Mouse (Mus musculus) intestine, embryonic 14.5 days (tissue): ENCODE results near the gene Fbxo48. TPM values are rescaled to one million over a fixed set of nuclear protein-coding genes. Genes with fewer than 3 reads are reported as not detected.

Experiments used
- ATAC-seq: fragments of 200-750 bp; cut with Nextera tagmentation; replicated peaks from 2 replicates; pipeline ENCODE4 v1.8.0; 2017; ENCODE audit warnings: low read depth, moderate number of reproducible peaks, moderate TSS enrichment, moderate library complexity; ENCODE audit not compliant: low FRiP score, low TSS enrichment
- DNase-seq: peaks from one replicate; pipeline ENCODE4 v3.0.0-alpha.2; 2018; ENCODE audit warnings: low spot score
- H3K27ac ChIP-seq: fragments of 300-500 bp; sonication (generic); 2 replicates; pipeline ENCODE4 v1.5.1; 2014; ENCODE audit warnings: low read depth, mild to moderate bottlenecking, control low read depth
- H3K27me3 ChIP-seq: fragments of 300-500 bp; sonication (generic); replicated peaks from 2 replicates; pipeline ENCODE4 v1.6.1; 2014; ENCODE audit warnings: low read length, control low read depth; ENCODE audit not compliant: control insufficient read depth, insufficient read depth
- H3K36me3 ChIP-seq: fragments of 300-500 bp; sonication (generic); 2 replicates; pipeline ENCODE4 v1.6.1; 2014; ENCODE audit warnings: low read length, control low read depth; ENCODE audit not compliant: control insufficient read depth, insufficient read depth
- H3K4me1 ChIP-seq: fragments of 300-500 bp; sonication (generic); replicated peaks from 2 replicates; pipeline ENCODE4 v1.6.1; 2014; ENCODE audit warnings: low read length, control low read depth, mixed read lengths; ENCODE audit not compliant: control insufficient read depth, insufficient read depth
- H3K4me2 ChIP-seq: fragments of 300-500 bp; sonication (generic); 2 replicates; pipeline ENCODE4 v1.6.1; 2014; ENCODE audit warnings: low read length
- H3K4me3 ChIP-seq: fragments of 300-500 bp; sonication (generic); 2 replicates; pipeline ENCODE4 v1.5.1; 2014; ENCODE audit warnings: low read depth, low read length, control low read depth, mixed read lengths
- H3K9ac ChIP-seq: fragments of 300-500 bp; sonication (generic); 2 replicates; pipeline ENCODE4 v1.6.1; 2014; ENCODE audit warnings: mild to moderate bottlenecking, low read length
- H3K9me3 ChIP-seq: fragments of 300-500 bp; sonication (generic); 2 replicates; pipeline ENCODE4 v1.6.1; 2016; ENCODE audit warnings: low read length, control low read depth; ENCODE audit not compliant: control insufficient read depth
- WGBS: fragments of 180-500 bp; shearing (Covaris S2); extraction: QIAGEN DNeasy Blood & Tissue Kit; methylation state at CpG from one replicate; pipeline ENCODE4 v1.1.7; 2014; 5-methylcytosine and 5-hydroxymethylcytosine counted together
- polyA plus RNA-seq: library from polyadenylated mRNA; unstranded; fragments of >200 nt; fragmentation: Nextera tagmentation; extraction: Ambion mirVana; gene quantifications from 2 replicates; pipeline ENCODE4 v1.2.1, GENCODE M21; 2014

Fbxo48 gene
- polyA plus RNA-seq, 1 experiment from 2014 or later = 2.3 TPM

GRCm38 (mm10) chr11:16932159-16932558, 19.0 kb upstream of the Fbxo48 start:
- DNase-seq (no peak), ATAC-seq (no peak)
- H3K4me3 ChIP-seq = no peak overlapping the region
- H3K9ac ChIP-seq = no peak overlapping the region
- H3K9me3 ChIP-seq = no peaks in the 10 kb centered on the region
- no peaks in the 10 kb centered on the region for H3K36me3 ChIP-seq
- WGBS = 86% methylated on average over 3 of the region's 3 CpGs
- no peak overlapping the region for H3K4me2 ChIP-seq
- no peaks in the 10 kb centered on the region for H3K4me1 ChIP-seq
- H3K27ac ChIP-seq = no peak overlapping the region
- no peaks in the 10 kb centered on the region for H3K27me3 ChIP-seq

DNA sequence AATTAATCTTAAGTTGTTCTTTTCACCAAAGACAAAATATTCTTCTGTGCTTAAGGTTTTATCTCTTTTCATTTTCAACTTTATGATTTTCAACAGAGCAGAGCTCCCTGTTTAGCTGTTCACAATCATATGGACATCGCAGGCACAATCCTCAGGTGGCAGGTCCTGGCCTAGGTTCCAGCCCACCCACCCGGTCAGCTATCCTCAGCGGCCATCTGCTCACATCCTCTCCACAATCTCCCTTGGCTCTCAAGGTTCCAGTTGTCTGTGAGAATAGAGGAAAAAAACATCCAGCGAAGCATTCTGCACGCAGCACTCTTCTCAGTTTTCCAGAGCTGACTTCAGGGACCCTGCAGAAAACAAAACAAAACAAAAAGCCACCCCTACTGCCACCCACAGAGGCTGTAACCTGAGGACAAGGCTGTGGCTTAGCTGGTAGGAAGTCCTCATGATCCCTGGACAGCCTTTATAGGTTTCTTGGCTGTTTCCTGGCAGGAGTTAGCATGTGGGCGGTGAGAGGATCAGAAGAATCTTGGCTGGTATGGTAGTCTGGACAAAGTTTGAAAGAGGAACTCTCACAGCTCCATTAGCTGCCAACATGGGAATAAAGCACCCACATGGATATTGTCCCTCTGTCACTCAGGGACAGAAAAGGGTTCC, 15.5 kb upstream of the Fbxo48 start:
- 77% methylated on average over 6 of the region's 6 CpGs for WGBS
- H3K9me3 ChIP-seq = no peaks in the 10 kb centered on the region
- no peak overlapping the region for H3K27ac ChIP-seq
- H3K36me3 ChIP-seq = no peaks in the 10 kb centered on the region
- no peak overlapping the region for H3K4me2 ChIP-seq
- ATAC-seq (no peak), DNase-seq (no peak)
- no peak overlapping the region for H3K9ac ChIP-seq
- no peaks in the 10 kb centered on the region for H3K27me3 ChIP-seq
- H3K4me1 ChIP-seq = no peaks in the 10 kb centered on the region
- H3K4me3 ChIP-seq = no peak overlapping the region

DNA sequence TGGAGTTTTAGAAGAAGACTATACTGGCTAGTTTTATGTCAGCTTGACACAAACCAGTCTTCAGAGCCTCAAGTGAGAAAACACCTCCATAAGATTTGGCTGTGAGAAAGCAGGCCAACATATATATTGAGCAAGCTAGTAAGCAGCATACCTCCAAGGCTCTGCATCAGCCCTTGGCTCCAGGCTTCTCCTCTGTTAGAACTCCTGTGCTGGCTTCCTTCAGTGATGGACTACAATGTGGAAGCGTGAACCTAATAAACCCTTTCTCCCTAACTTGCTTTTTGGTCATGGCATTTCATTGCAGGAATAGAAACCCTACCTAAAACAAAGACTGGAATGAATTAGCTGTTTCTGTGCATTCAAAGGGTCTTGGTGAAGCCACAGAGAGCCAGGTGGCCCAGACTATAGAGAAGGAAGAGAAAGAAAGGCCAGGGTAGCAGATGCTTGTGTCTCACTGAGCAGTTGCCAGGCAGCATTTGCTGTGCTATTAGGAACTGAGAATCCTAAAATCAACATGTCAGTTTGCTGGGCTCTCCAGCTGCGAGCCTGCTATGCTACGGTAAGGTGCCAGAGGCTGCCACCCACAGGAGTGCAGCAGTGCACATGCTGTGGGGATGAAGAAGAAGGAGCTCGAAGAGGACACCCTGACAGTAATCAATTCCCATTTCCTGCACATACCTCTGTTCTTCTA, 9.9 kb upstream of the Fbxo48 start:
- no peak for ATAC-seq
- H3K36me3 ChIP-seq = no peaks in the 10 kb centered on the region
- DNase-seq = no peak
- no peak overlapping the region for H3K9ac ChIP-seq
- 63% methylated on average over 4 of the region's 4 CpGs for WGBS
- H3K4me3 ChIP-seq = no peak overlapping the region
- H3K4me1 ChIP-seq = no peaks in the 10 kb centered on the region
- no peaks in the 10 kb centered on the region for H3K27me3 ChIP-seq
- no peaks in the 10 kb centered on the region for H3K9me3 ChIP-seq
- no peak overlapping the region for H3K27ac ChIP-seq
- no peak overlapping the region for H3K4me2 ChIP-seq

GRCm38 (mm10) chr11:16941973-16942452, 9.2 kb upstream of the Fbxo48 start:
- ATAC-seq = no peak
- DNase-seq = no peak
- no peaks in the 10 kb centered on the region for H3K9me3 ChIP-seq
- no peaks in the 10 kb centered on the region for H3K4me1 ChIP-seq
- WGBS = 63% methylated on average over 4 of the region's 4 CpGs
- no peaks in the 10 kb centered on the region for H3K36me3 ChIP-seq
- no peak overlapping the region for H3K4me3 ChIP-seq
- no peak overlapping the region for H3K9ac ChIP-seq
- H3K4me2 ChIP-seq = no peak overlapping the region
- no peaks in the 10 kb centered on the region for H3K27me3 ChIP-seq
- H3K27ac ChIP-seq = no peak overlapping the region

GRCm38 (mm10) chr11:16943016-16943415, 8.2 kb upstream of the Fbxo48 start:
- WGBS = 75% methylated on average over 4 of the region's 4 CpGs
- Histone ChIP-seq H3K9me3 (no peaks in the 10 kb centered on the region), H3K4me3 (no peak overlapping the region), H3K27me3 (no peaks in the 10 kb centered on the region), H3K36me3 (no peaks in the 10 kb centered on the region), H3K9ac (no peak overlapping the region), H3K4me1 (no peaks in the 10 kb centered on the region), H3K27ac (no peak overlapping the region), H3K4me2 (no peak overlapping the region)
- ATAC-seq (no peak), DNase-seq (no peak)

- no peak overlapping the region for H3K27ac ChIP-seq
- H3K4me3 ChIP-seq = no peak overlapping the region
- no peaks in the 10 kb centered on the region for H3K27me3 ChIP-seq
- peak; percentile 64 for DNase-seq
- H3K9me3 ChIP-seq = no peaks in the 10 kb centered on the region
- no peak overlapping the region for H3K4me2 ChIP-seq
- H3K9ac ChIP-seq = no peak overlapping the region
- peaks cover 13% of the 10 kb centered on the region; the same call in 1 of the 2 replicates for H3K4me1 ChIP-seq
- no peak for ATAC-seq
- WGBS = 40% methylated on average over 1 of the region's 1 CpGs
- H3K36me3 ChIP-seq = no peaks in the 10 kb centered on the region
Measured at GRCm38 (mm10) chr11:16948756-16949155, 2.4 kb upstream of the Fbxo48 start.

GRCm38 (mm10) chr11:16950226-16950975, 774 bp upstream of the Fbxo48 start:
- Histone ChIP-seq H3K4me2 (peak overlapping the region; percentile 62), H3K4me3 (peak overlapping the region; percentile 71), H3K27me3 (no peaks in the 10 kb centered on the region), H3K9ac (peak overlapping the region; percentile 63), H3K4me1 (peaks cover 13% of the 10 kb centered on the region; the same call in 1 of the 2 replicates), H3K36me3 (no peaks in the 10 kb centered on the region), H3K27ac (no peak overlapping the region), H3K9me3 (no peaks in the 10 kb centered on the region)
- 40% methylated on average over 13 of the region's 13 CpGs for WGBS
- no peak for ATAC-seq
- DNase-seq = no peak

DNA sequence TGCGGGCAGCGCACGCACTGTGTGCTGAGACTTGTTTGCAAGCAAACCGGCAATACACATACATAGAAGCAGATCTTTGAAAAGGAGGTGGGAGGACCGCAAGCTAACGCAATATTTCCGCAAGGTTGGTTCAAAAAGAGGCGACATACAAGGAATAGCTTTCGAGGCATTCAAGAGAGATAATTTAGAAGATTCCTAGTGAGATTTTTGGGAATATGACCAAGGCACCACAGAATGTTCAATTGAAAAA, 511 bp downstream of the Fbxo48 start:
- ATAC-seq = no peak
- Histone ChIP-seq H3K27me3 (no peaks in the 10 kb centered on the region), H3K4me2 (peak overlapping the region; percentile 80), H3K9me3 (no peaks in the 10 kb centered on the region), H3K4me1 (peaks cover 13% of the 10 kb centered on the region; the same call in 1 of the 2 replicates), H3K36me3 (no peaks in the 10 kb centered on the region), H3K4me3 (peak overlapping the region; percentile 71), H3K27ac (peak overlapping the region; percentile 62; the same call in 1 of the 2 replicates), H3K9ac (peak overlapping the region; percentile 77)
- DNase-seq = no peak
- 6% methylated on average over 9 of the region's 9 CpGs for whole genome bisulfite sequencing
